8 mouse cellular contexts compared by ENCODE assay signal in genomic region chr3:93522611-93523010, GRCm38 (mm10). TPM values are rescaled to one million over a fixed set of nuclear protein-coding genes. Genes with fewer than 3 reads are reported as not detected.
DNase-seq lines count a peak whose midpoint lies in the region; ATAC-seq and TF ChIP-seq lines count a peak whose summit lies in the region.

No protein-coding gene starts in this region.

- peaks cover 40% of the 10 kb centered on the region for H3K36me3 ChIP-seq in C2C12 (ENCODE audit: control insufficient read depth, insufficient read depth)
- H3K36me3 ChIP-seq in heart, embryonic 10.5 days, result peaks cover 31% of the 10 kb centered on the region
- peaks cover 14% of the 10 kb centered on the region; the same call in 1 of the 2 replicates for H3K36me3 ChIP-seq in lung, postnatal 0 days (ENCODE audit: insufficient read depth, low read length)
- H3K36me3 ChIP-seq in stomach, embryonic 15.5 days, result peaks cover 14% of the 10 kb centered on the region; the same call in 1 of the 2 replicates

- H3K27ac ChIP-seq in heart, embryonic 10.5 days, result no peak overlapping the region
- 0 out of 2 replicates have a peak overlapping the region, but pooled peaks have one; percentile 33 for H3K27ac ChIP-seq in lung, postnatal 0 days (ENCODE audit: low read length)
- no peak overlapping the region for H3K27ac ChIP-seq in stomach, embryonic 15.5 days

- ATAC-seq in lung, postnatal 0 days, result no peak
- no peak; the same call in 1 of the 2 replicates for ATAC-seq in stomach, embryonic 15.5 days (ENCODE audit: insufficient read depth, low FRiP score, low read depth)
- ATAC-seq in activated CD4-positive, CD25-positive, alpha-beta regulatory T cell, adult 4 months, result no peak

- H3ac ChIP-seq in C2C12 (ENCODE audit: control insufficient read depth, insufficient read length, low read depth), result peak overlapping the region; percentile 47

- H3K79me2 ChIP-seq in C2C12 (ENCODE audit: control insufficient read depth, insufficient read depth), result peaks cover 53% of the 10 kb centered on the region

- H3K4me1 ChIP-seq in heart, embryonic 10.5 days, result peaks cover 5% of the 10 kb centered on the region; the same call in 1 of the 2 replicates
- peaks cover 9% of the 10 kb centered on the region for H3K4me1 ChIP-seq in lung, postnatal 0 days (ENCODE audit: insufficient read depth, low read depth, low read length)
- 0 out of 2 replicates have a peak, but pooled peaks cover 5% of the 10 kb centered on the region for H3K4me1 ChIP-seq in stomach, embryonic 15.5 days

- no peaks in the 10 kb centered on the region for H3K9me3 ChIP-seq in heart, embryonic 10.5 days
- H3K9me3 ChIP-seq in lung, postnatal 0 days (ENCODE audit: low read length), result no peaks in the 10 kb centered on the region
- H3K9me3 ChIP-seq in stomach, embryonic 15.5 days, result no peaks in the 10 kb centered on the region

- H3K79me3 ChIP-seq in C2C12 (ENCODE audit: low read depth), result peaks cover 35% of the 10 kb centered on the region

- peak; percentile 60 for TF ChIP-seq CTCF in C2C12 (IDR thresholded peaks at IDR 0.05; ENCODE audit: control insufficient read depth, insufficient read depth, insufficient read length)
- TF ChIP-seq CTCF in lung, postnatal 0 days (IDR thresholded peaks at IDR 0.05), result peak; percentile 90

- DNase-seq in Muller cell, postnatal 12 days (ENCODE audit: inconsistent ontology term), result peak; percentile 95
- peak; percentile 58 for DNase-seq in embryo, embryonic 9.5 days (ENCODE audit: extremely low spot score)
- DNase-seq in heart, embryonic 10.5 days (ENCODE audit: low spot score), result peak; percentile 81
- peak; percentile 34 to 77 for DNase-seq in layer of hippocampus, adult 18-20 months (ENCODE audit: low spot score in 2 of 2)
- DNase-seq in lung, postnatal 0 days (ENCODE audit: low spot score), result peak; percentile 85

- no peak overlapping the region for H3K9ac ChIP-seq in lung, postnatal 0 days (replicated peaks; ENCODE audit: low read depth)
- H3K9ac ChIP-seq in stomach, embryonic 15.5 days, result no peak overlapping the region

- peak overlapping the region; percentile 38 for H3K4me2 ChIP-seq in lung, postnatal 0 days (replicated peaks; ENCODE audit: low read depth, low read length)
- H3K4me2 ChIP-seq in stomach, embryonic 15.5 days, result peak overlapping the region; percentile 31

- peak; percentile 52; the same call in 1 of the 2 replicates for TF ChIP-seq EP300 in lung, postnatal 0 days (IDR thresholded peaks at IDR 0.05)

- 27% methylated on average over 7 of the region's 7 CpGs for WGBS in heart, embryonic 10.5 days
- WGBS in lung, postnatal 0 days, result 25% methylated on average over 7 of the region's 7 CpGs
- WGBS in stomach, embryonic 15.5 days, result 33% methylated on average over 7 of the region's 7 CpGs

- H3K4me3 ChIP-seq in C2C12 (ENCODE audit: insufficient read depth, poor library complexity, severe bottlenecking), result peak overlapping the region; percentile 47
- H3K4me3 ChIP-seq in heart, embryonic 10.5 days, result no peak overlapping the region
- H3K4me3 ChIP-seq in lung, postnatal 0 days (ENCODE audit: low read depth, low read length), result no peak overlapping the region
- 0 out of 2 replicates have a peak overlapping the region, but pooled peaks have one; percentile 2 for H3K4me3 ChIP-seq in stomach, embryonic 15.5 days (replicated peaks)

- no peaks in the 10 kb centered on the region for H3K27me3 ChIP-seq in C2C12 (ENCODE audit: control insufficient read depth, insufficient read depth, insufficient read length)
- H3K27me3 ChIP-seq in heart, embryonic 10.5 days (ENCODE audit: insufficient read depth, poor library complexity, severe bottlenecking), result no peaks in the 10 kb centered on the region
- H3K27me3 ChIP-seq in lung, postnatal 0 days (replicated peaks; ENCODE audit: insufficient read depth, low read length), result no peaks in the 10 kb centered on the region
- H3K27me3 ChIP-seq in stomach, embryonic 15.5 days (replicated peaks), result no peaks in the 10 kb centered on the region

TF ChIP-seq in C2C12, 6 proteins besides CTCF, POLR2A, EP300 and RAD21:
- TF ChIP-seq USF1 (IDR thresholded peaks at IDR 0.05; ENCODE audit: low read depth) (no peak), MYOD1 (IDR thresholded peaks at IDR 0.05; ENCODE audit: control insufficient read depth, insufficient read length, low read depth) (no peak), CEBPB (IDR thresholded peaks at IDR 0.05; ENCODE audit: low read depth) (peak; percentile 20), MAX (IDR thresholded peaks at IDR 0.05) (no peak), MYOG (IDR thresholded peaks at IDR 0.05; ENCODE audit: control insufficient read depth, extremely low read depth, insufficient read length) (no peak), FOSL1 (IDR thresholded peaks at IDR 0.05; ENCODE audit: insufficient read depth, low read length, poor library complexity, severe bottlenecking) (peak; percentile 41)
TF ChIP-seq in C2C12: peak in this region for 2.

RNA-seq across cellular contexts. Expression of gene S100a11, which starts 2.3 kb away (rescaled TPM):
- polyA plus RNA-seq in C2C12 (2012; fragmentation: generic; extraction: Trizol), result 3,212 TPM
- polyA plus RNA-seq in heart, embryonic 10.5 days (2016; fragmentation: Nextera tagmentation; extraction: Ambion mirVana), result 430 and 549 TPM in 2 replicates
- 1 to 10 TPM; 7.1 to 8.3 TPM for total RNA-seq in layer of hippocampus, adult 18-20 months (2021)
- 2,427 and 2,513 TPM in 2 replicates for polyA plus RNA-seq in lung, postnatal 0 days (2015; fragmentation: Nextera tagmentation; extraction: Ambion mirVana)
- 1,455 and 1,609 TPM in 2 replicates for polyA plus RNA-seq in stomach, embryonic 15.5 days (2015; fragmentation: Nextera tagmentation; extraction: Ambion mirVana)
- 1,000 to 10,000 TPM; 1,103 to 1,136 TPM for polyA plus RNA-seq in activated CD4-positive, CD25-positive, alpha-beta regulatory T cell, adult 4 months (2017; shearing (Covaris generic))

RNA-seq across cellular contexts. Expression of gene S100a10, which starts 32.3 kb away (rescaled TPM):
- 1,750 TPM for polyA plus RNA-seq in C2C12 (2012; fragmentation: generic; extraction: Trizol)
- polyA plus RNA-seq in heart, embryonic 10.5 days (2016; fragmentation: Nextera tagmentation; extraction: Ambion mirVana), result 192 and 203 TPM in 2 replicates
- 10 to 100 TPM; 21.4 to 23.5 TPM for total RNA-seq in layer of hippocampus, adult 18-20 months (2021)
- 395 and 447 TPM in 2 replicates for polyA plus RNA-seq in lung, postnatal 0 days (2015; fragmentation: Nextera tagmentation; extraction: Ambion mirVana)
- 444 and 470 TPM in 2 replicates for polyA plus RNA-seq in stomach, embryonic 15.5 days (2015; fragmentation: Nextera tagmentation; extraction: Ambion mirVana)
- 1,000 to 10,000 TPM; 1,196 to 1,341 TPM for polyA plus RNA-seq in activated CD4-positive, CD25-positive, alpha-beta regulatory T cell, adult 4 months (2017; shearing (Covaris generic))

RNA-seq across cellular contexts. Expression of gene Tchhl1, which starts 54.1 kb away (rescaled TPM):
- polyA plus RNA-seq in C2C12 (2012; fragmentation: generic; extraction: Trizol), result not detected
- polyA plus RNA-seq in heart, embryonic 10.5 days (2016; fragmentation: Nextera tagmentation; extraction: Ambion mirVana), result not detected in 2 replicates
- not detected for total RNA-seq in layer of hippocampus, adult 18-20 months (2021)
- polyA plus RNA-seq in lung, postnatal 0 days (2015; fragmentation: Nextera tagmentation; extraction: Ambion mirVana), result not detected in 2 replicates
- not detected in 2 replicates for polyA plus RNA-seq in stomach, embryonic 15.5 days (2015; fragmentation: Nextera tagmentation; extraction: Ambion mirVana)
- not detected for polyA plus RNA-seq in activated CD4-positive, CD25-positive, alpha-beta regulatory T cell, adult 4 months (2017; shearing (Covaris generic))

Comparison
In these comparisons a context has a peak if more than half of its experiments do, and no peak if none do; other contexts are left out.
1. H3K4me3 ChIP-seq: peak in C2C12 (single experiment) and stomach, embryonic 15.5 days (single experiment); none in heart, embryonic 10.5 days (single experiment) and lung, postnatal 0 days (single experiment).
2. Peak in every context shown above with its lines, with median percentiles within 50 percentile points of each other: DNase-seq.